Mouse (Mus musculus) retina, postnatal 1 day (tissue): ENCODE data around the gene Grk5.
A peak's percentile ranks its signal among the peaks of the same experiment; 100 is the strongest.
"Not testable (repeated sequence)": the region's sequence is repeated elsewhere in the genome, so short reads cannot be mapped to it uniquely, and the experiment has no call there.

Source experiments
- DNase-seq: peaks from one replicate; pipeline ENCODE4 v3.0.0-alpha.2; 2012

Grk5 gene

DNA sequence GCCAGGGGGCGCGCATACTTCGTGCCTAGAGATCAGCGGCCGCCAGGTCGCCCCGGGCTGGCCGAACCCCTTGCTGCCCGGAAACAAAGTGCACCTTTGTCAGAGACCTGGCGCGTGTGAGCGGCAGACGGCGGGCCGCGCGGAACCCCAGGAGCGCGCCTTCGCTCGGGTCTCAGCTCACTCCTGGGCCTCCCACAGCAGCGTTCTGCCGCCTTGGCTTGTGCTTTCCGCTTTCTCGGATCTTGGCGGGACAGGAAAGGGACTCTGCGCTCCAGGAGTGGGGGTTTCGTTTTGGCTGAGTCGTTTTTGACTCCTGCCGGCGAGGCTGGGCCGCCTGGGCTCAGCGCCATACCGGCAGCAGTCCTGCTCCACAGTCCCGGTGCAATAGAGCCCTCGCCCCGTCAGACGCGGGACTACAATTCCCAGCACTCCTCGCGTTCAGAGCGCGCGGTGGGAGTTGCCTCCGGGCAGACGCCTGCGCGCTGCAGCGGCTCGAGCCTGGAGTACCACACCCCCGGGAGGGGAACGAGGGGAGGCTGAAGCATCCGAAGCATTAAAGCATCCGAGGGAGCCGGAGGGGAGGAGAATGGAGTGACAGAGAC, at the start of gene Grk5:
Grk5 (plus strand) TSS at position 36 of the 602 bp plus-strand sequence.
- peak; percentile 96 for DNase-seq

DNA sequence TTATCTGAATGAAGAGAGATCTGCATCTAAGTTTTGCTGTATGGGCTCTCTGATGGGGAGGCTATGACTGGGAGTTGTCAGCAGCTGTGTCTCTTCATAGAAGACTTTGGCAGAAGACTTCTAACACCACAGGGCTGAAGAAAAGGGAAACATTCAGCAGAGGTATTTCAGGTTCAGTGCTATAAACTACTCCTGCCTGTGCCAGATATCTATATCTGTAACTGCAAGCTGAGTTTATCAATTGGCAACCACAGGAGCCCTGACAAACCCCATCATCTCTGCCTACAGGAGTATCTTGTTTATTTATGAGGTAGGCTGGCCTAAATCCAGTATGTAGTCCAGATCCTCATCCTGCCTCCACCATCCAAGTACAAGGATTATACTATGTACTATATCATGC, 46.2 kb upstream of the Grk5 start:
- DNase-seq: no peak

DNA sequence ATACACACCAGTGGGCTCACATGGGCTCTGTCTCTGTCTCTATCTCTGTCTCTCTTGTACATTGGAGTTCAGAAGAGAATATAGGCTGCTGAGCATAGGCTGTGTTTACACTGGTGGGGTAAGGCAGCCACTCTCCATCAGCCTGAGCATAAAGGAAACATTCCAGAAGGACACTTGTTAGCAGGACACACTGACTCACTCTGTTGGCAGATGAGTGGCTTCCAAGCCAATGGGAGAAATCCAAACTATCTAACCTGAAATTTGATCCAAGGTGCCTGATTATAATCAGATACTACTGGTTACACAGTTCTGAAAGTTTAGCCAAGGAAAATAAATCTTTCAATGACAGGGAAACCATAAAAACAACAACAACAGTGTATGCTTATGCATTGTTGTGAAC, 43.8 kb upstream of the Grk5 start:
- DNase-seq: no peak

DNA sequence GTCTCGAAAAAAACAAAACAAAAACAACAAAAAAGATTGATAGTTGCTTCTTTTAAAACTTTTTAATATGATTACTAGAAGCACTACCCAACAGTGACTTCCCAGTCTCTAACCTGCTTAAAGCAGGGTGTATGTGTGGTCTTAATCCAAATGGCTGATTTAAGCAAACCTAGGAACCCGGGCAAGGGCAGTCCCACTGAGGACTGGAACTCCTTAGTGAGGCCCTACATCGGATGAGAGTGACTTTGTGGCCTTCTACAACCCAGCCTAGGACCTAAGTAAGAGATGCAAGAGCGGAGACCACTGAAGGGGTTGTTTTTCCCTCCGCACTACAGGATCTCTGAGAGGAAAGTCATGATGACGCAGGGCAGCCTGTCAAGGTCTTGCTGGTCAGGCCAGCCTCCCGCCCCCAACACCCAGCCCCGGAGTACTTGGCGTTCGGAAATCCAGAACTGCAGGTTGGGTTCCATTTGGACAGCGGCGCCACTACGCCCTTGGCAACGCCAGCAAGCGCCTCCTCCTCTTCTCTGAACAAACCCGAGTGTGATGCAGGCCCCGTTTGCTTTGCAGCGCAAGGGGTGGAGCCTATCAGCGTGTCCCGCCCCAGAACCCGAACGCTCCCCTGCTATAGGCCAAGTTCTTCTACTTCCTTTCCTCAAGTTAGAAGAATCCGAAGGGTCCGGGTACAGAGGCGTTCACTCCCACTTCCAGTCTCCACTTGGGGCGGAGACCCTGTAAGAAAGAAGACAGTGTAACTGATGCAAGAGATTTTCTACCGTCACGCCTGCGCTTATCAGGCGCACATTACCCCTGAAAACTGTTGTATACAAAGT, 28.5 kb upstream of the Grk5 start, which contains the start of gene Sfxn4:
Sfxn4 (minus strand) TSS at position 612 of the 833 bp plus-strand sequence.
- peak; percentile 95 for DNase-seq

DNA sequence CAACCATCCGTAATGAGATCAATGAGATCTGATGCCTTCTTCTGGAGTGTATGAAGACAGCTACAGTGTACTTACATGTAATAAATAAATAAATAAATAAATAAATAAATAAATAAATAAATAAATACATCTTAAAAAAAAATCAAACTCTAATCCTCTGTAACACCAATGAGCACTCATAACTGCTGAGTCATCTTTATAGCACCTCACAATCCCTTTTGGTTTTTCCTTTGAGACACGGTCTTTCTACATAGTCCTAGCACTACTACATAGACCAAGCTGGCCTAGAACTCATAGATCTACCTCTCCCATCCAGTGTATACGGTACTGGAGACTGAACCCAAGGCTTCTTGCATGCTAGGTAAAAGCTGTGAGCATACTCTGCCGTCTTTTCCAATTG, 23.4 kb upstream of the Grk5 start:
- not testable (repeated sequence) for DNase-seq

DNA sequence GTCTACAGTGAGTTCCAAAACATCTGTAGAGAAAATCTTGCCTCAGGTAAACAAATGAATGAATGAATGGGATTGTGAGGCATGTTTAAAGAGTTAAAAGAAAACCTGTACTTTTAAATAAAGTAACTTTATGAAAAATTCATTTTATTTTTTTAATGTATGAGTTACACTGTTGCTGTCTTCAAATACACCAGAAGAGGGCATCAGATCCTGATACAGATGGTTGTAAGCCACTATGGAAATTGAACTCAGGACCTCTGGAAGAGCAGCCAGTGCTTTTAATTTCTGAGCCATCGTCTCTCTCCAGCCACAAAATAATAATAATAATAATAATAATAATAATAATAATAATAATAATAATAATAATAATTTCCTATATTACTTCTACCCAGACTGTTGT, 19.1 kb upstream of the Grk5 start:
- no peak for DNase-seq

DNA sequence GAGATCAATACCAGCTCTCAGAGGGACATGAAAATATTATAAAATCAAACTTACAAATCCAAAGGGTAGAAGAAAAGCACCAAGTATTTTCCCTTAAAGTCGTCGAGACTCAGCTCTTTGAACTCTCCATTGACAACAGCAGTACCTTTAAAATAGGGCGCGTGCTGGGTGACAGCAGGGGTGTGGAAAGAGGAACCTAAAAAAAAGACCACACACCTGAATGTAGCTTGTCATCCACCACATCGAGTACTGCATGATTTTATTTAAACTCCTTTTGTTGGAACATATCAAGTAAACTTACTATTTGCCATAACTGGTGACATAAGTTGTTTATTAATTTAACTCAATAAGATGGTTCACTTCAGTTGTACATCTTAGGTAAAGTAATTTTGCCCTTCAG, 18.2 kb upstream of the Grk5 start:
- no peak for DNase-seq

DNA sequence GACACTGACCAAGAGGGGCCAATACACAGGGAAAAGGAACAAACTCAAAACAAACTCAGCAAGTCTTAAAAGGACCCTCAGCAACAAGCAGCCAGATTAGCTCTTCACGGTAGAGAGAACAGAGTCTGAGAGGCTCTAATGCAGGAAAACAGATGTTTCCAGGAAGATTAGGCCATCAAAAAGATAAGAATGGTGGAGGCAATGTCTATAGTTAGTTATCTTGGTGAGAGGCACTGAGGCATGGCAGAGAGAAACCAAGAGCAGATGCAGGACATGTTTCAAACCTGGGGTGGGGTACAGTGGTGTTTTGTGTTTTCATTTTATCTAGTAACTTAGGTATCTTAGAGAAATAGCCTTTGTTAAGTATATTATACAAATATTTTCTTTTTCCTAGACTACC, 17.3 kb upstream of the Grk5 start:
- no peak for DNase-seq

DNA sequence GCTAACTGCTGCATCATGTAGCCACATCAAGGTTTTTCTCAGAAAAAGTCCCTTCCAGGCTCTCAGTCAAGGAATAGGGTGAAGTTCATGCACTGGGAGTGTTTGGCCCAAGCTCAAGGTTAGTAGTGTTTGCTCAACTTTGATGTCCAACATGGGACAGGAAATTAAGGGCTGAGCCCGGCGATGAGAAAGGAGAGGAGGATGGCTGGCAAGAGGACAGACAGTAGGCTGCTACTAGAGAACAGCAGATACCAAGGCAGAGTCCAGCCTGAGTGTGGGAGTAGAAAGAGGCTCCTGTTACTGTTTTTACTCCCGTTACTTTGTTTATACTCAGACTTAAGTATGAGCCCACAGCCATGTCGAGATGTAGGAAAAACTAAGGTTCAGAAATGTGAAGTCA, 16.0 kb upstream of the Grk5 start:
- DNase-seq: no peak

DNA sequence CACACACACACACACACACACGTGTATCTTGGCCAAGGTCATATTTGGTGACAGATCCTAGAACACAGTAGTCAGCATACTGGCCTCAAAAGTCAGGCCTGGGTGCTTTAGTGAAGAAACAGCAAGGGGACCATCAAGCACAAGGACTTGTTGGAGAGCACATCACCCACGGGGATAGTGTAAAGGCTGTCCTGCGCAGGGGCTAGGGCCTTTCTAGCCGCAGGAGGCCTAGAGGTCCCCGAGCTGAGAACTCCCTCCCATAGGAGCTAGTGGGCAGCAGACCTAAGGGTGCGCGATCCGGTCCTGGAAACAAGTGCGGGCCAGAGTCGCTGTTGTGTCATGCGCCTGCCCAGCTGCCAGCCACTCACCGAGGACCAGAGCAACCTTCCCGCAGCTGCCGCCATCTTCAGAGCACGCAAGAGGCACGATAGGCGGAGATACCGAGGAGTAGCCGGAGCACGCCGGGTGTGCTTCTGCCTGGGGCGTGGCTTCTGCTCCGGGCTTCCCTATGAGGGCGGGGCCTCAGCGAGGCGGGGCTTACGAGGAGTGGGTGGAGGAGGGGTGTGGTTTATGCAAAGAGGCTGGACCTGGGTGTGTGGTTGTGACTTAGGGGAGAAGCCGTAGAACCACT, 15.4 kb upstream of the Grk5 start, which contains the start of gene Prdx3:
Prdx3 (minus strand) TSS at position 493 of the 631 bp plus-strand sequence.
- DNase-seq: peak; percentile 96

DNA sequence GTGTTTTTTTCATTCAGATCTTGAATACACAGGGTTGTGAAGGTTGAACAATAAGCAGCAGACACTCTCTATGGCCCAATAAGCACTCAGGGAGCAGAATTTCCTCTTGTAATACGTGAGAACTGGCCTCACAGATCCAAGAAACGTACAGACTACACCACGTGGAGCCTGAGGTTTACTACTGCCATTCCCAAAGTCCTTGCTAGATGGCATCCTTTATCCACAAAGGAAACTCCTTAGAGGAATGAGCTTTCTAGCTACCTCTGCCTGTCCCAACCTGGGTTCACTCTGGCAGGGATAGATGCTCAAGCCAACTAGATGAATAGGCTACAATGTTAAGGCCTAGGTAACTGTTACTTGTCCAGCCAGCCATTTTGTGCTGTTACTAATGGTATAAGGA, 6.4 kb upstream of the Grk5 start:
- peak; percentile 49 for DNase-seq

DNA sequence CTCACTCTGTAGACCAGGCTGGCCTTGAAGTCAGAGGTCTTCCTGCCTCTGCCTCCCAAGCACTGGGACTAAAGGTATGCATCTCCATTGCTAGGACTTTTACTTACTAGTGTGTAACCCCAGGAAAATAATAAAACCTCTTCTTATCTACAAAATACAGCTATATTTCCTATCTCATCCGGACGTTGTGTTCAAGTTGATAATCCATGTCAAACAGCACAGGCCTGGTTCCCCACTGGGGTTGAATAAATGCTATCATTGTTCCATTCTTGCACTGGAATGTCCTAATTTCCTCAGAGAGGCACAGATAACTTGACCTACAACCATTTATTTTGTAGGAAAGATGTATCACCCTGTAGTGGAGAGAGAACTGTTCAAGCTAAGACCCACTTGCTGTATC, 1.9 kb upstream of the Grk5 start:
- no peak for DNase-seq

DNA sequence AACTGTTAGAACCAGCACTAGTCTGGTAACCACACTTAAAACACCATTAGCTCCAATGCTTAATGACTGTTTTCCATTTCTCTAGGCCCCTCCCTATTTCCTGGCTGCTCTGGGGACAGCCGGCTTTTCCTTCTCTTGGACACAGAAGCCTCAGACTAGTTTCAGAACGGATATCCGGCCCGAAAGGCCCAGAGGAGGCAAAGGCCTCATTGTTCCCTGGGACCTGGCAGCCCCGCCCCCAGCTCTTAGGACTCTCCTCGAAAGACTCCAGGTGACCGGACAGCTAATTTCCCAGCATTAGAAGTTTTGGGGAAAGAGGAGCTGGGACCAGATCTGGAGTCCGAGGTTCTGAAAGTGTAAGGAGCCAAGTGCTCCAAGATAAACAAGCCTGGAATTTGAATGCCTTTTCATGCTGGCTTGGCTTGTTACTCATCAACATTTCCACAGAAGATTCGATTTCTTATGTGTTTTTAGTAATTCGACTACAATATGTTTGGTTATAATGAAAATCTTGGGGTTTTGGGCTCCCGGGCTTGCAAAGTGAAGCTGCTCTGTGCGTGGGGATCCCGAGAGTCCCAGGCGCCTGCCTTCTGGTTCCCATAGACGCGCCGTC, 342 bp upstream of the Grk5 start:
- peak; percentile 63 for DNase-seq

DNA sequence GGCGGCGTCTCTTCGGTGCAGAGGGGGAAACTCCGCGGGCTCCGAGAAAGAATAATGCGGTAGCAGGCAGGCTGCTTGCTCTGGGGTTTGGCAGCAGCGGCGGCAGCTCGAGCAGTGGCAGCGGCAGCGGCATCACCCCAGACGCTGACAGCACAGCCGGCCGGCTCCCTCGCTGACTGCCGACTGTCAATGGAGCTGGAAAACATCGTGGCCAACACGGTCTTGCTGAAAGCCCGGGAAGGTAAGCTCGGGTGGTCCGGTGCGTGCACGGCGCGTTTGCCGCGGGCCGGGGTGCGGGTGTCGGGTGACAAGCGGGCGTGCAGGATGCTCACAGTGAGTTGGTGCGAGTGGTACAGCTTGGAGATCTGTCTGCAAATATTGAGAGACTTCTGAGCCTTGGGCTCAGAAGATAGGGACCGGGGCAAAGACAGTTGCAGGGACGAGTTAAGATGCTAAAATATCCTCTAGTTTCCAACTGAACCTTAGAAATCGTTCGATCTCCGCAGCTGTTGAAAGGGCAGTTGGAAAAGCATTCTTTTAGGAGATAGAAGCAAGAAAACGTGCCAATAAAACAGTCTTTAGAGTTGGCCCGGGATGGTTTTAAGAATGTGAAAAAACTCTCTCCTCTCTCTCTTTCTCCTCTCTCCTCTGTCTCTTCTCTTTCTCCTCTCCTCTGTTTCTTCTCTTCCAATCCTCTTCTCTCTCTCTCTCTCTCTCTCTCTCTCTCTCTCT, 1.0 kb downstream of the Grk5 start:
- no peak for DNase-seq

DNA sequence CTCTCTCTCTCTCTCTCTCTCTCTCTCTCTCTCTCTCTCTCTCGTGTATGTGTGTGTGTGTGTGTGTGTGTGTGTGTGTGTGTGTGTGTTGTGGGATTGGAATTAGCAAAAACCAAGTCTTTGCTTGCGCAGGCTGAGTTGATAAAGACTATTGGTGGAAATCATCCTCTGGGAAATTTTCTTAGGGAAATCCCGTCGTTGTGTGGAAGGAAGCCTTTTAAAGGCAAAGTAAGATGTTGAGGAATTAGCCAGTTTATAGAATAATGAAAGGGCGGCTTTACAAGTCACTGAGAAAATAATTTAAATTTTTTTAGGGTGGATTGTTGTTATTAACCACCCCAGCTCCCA, 1.5 kb downstream of the Grk5 start:
- DNase-seq: peak; percentile 12

DNA sequence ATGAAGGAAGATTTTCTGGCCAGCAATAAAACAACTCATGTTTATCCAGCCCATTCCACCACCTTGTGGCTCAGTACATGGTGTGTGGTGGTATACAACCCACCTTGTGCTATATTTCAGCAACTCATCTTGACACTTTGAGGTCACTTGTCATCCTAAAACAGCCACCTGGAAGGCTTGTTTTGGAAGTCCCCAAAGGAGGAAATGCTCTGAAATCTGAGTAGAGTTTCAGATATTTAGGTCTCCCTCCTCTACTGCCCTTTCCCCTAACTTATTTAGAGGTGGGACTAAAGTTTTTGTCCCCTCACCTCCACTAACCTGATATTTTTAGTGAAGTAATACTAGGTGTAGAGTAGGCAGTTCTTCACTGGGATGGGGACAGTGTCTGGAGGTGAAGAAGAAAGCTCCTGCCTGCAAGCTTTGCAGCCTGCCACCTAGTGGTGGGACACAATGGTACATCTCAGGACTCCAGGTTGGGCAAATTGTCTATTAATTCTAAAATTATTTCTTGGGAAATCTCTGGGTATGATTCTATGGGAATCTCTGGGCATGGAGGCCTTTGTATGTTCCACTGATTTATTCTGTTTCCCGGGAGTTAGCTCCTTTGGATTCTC, 2.5 kb downstream of the Grk5 start:
- peak; percentile 72 for DNase-seq

DNA sequence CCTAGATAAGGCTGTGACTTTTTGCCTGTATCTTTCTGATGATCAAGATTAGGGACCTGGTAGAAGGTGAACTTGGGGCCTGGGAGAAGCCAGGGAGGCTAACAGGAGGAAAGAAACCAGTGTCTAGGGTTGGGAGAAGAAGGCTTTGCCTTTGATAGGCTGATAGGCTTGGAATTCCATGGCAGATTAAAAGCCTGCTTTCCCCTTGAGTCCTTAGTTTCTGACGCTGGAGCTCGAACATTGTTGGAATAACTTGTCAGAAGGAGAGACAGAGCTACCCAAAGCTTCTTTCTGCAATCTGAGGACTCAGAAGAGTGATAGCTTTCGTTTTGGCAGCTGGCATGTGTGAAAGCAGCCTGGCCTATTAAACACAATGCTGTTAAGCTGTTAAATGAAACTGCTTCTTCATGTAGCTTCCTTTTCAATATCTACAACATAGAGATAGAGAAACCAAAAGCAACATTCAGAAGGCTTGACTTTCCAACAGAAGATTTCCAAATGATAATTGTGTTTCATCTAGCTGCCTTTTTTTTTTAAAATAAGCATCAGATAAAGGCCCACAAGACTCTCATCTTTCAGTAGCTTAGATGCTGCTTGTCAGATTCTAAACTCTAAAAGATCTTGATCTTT, 5.8 kb downstream of the Grk5 start:
- DNase-seq: no peak

DNA sequence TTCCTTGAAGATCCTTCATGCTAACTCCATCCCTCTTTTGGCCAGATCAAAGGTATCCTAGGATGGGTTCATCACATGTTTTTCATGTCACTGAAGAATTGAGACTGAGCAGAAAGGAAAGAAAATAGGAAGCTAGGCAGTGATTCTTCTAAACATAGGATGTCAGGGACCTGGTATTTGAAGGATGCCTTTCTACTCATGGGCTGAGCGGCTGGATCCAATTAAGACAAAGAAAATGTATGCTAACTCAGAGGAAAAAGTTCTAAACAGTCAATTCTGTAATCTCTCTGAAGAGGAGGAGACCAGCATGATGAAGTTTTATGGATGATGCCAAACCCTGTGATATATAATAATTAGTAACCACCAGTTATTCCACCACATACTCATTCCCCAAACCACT, 13.6 kb downstream of the Grk5 start:
- DNase-seq: no peak

DNA sequence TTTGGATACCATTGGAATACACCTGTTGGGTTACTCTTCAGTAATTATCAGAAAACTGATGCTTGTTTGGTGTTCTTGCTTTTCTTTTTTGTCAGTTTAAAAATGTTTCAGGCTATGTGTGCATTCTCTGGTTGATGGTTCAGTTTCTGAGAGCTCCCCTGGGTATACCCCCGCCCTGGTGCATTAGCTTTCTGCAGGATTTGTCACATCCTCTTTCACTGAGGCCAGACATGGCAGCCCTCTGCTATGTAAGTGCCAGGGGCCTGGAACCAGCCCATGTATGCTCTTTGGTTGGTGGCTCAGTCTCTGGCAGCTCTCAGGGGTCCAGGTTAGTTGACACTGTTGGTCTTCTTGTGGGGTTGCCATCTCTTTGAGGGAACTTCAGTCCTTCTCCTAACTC, 14.4 kb downstream of the Grk5 start:
- DNase-seq: no peak

DNA sequence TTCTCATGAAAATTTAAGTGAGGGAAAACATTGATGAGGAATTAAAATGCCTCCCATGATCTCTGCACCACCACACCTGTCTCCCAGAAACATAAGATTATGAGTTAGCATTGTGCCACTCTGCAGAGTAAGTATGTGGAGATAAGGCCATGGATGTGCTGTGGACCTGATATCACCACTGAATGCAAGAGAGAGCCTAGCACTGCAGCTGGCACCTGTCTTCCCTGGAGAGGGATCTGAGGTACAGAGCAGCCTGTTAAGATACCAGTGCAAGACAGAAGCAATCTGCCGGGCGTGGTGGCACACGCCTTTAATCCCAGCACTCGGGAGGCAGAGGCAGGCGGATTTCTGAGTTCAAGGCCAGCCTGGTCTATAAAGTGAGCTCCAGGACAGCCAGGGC, 15.9 kb downstream of the Grk5 start:
- DNase-seq: no peak

DNA sequence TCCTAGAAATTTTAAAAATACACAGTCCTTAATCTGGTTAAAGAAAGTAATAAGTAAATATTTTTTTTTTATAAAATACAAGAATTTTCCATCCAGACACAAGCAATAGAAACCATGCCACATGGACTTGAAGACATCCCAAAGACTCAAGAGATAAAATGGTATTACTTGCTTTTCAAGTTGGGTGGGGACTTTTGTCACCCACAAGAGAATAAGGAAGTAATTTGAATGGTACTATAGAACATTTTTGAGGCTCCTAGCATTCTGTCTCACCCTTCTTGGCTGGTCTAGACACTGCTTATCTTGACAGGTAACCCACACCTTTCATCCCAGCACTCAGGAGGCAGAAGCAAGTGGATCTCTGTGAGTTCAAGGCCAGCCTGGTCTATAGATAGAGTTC, 20.8 kb downstream of the Grk5 start:
- no peak for DNase-seq

DNA sequence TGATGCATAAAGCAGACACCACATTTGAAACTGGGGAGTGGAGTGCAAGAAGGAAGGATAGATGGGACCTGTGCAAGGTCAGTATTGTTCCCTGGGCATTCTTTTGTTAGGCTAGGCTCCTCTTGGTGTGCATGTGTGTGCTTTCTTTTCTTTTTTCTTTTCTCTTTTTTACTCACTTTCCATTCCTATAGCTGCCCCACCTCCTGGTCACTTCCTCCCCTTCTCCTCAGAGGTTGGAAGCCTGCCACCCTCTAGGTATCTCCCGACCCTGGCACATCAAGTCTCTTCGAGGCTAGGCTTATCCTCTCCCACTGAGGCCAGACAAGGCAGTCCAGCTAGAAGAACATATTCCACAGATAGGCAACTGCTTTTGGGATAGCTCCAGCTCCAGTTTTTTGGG, 22.1 kb downstream of the Grk5 start:
- no peak for DNase-seq
